Mouse (Mus musculus) cortical plate, adult 2 months (tissue): ENCODE data around the gene Dner.

ENCODE experiments used
- CTCF ChIP-seq: fragments of 200-500 bp; IDR thresholded peaks from 2 replicates; pipeline ENCODE4 v1.5.1; 2011; ENCODE audit warnings: mild to moderate bottlenecking, control low read depth, low read length; ENCODE audit not compliant: insufficient read depth; ENCODE audit errors: extremely low read depth
- POLR2A ChIP-seq: fragments of 200-500 bp; IDR thresholded peaks from 2 replicates; pipeline ENCODE4 v1.6.1; 2011; ENCODE audit warnings: mild to moderate bottlenecking, low read length, control low read depth; ENCODE audit not compliant: insufficient read depth; ENCODE audit errors: extremely low read depth

DNA sequence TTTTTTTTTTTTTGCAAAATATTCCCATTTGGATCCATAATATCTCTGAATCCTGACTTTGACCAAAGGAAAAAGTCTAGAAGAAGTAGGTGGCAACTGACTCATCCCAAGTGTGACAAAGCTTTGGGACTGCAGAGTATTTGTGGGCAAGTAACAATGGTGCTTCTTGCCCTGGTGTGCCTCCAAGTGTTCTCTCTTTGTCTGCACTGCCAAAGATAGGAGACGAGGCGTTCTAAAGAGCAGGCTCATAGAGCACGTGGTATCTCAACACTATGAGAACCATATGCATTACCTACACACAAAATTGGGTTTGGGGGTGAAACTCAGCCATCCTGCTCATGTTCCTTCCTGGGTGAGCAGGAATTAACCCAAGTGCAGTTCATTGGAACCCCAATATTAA, 221.7 kb downstream of the Dner start:
- no peak for TF ChIP-seq POLR2A
- TF ChIP-seq CTCF: no peak
